Mouse (Mus musculus) cortical plate, adult 2 months (tissue): ENCODE measurements around the gene Zbtb11.
"Not testable (repeated sequence)": the region's sequence is repeated elsewhere in the genome, so short reads cannot be mapped to it uniquely, and the experiment has no call there.

Experiments
- CTCF ChIP-seq: fragments of 200-500 bp; IDR thresholded peaks from 2 replicates; pipeline ENCODE4 v1.5.1; 2011; ENCODE audit warnings: mild to moderate bottlenecking, control low read depth, low read length; ENCODE audit not compliant: insufficient read depth; ENCODE audit errors: extremely low read depth
- POLR2A ChIP-seq: fragments of 200-500 bp; IDR thresholded peaks from 2 replicates; pipeline ENCODE4 v1.6.1; 2011; ENCODE audit warnings: mild to moderate bottlenecking, low read length, control low read depth; ENCODE audit not compliant: insufficient read depth; ENCODE audit errors: extremely low read depth

GRCm38 (mm10) chr16:55954196-55954595, 19.5 kb upstream of the Zbtb11 start:
- not testable (repeated sequence) for TF ChIP-seq POLR2A, CTCF
